Mouse (Mus musculus) liver, adult 2 months (tissue): ENCODE measurements at regions not wholly inside any gene's neighbourhood (a gene's known extent, or its start where the extent isn't known, plus 50 kb on each side); places are given as distances from the start of the nearest gene placed in this dataset.

Source experiments
- CTCF ChIP-seq: fragments of 200-500 bp; IDR thresholded peaks from 2 replicates; pipeline ENCODE4 v1.5.1; 2011; ENCODE audit warnings: low read depth, low read length, control low read depth
- POLR2A ChIP-seq: fragments of 200-500 bp; IDR thresholded peaks from 2 replicates; pipeline ENCODE4 v1.6.1; 2011; ENCODE audit warnings: low read length, control low read depth; ENCODE audit not compliant: insufficient read depth; ENCODE audit errors: extremely low read depth

DNA sequence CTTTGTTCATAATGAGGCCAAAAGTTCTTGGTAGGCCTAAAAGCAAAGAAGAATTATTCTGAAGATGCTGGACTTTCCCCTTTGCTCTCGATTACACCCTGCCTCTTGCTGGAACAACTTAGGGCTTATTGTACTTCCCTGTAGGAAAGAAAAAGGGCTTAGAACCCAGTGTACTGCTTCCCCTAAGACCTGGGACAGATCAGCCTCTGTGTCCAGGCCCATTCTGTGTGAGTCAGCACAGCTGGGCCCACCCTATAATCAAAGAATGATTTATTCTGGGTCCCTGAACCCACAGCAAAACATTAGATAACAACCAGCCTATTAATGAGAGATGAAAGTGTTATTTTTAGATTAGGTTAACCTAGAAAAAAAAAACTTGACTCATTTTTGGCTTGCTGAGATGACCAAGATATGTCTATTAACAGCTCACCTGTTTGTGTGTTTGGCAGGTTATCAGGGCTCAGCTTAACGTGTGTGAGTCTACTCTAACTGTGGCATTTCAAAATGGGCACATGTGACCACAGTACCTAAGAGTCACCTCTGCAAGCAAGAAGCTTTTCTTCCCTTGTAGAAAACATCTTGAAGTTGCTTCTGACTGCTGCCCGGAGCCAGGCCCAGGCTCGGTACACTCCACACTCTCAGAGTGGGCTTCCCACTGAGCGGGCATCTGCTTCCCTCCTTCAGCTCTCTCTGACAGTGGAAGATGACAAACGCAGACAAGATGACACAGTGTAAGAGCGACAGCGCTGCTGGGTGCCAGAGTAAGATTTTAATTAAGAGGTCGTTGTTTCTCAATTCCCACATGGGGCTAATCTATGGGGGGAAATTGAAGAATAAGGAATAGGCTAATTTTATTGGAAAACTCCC lies 115.9 kb upstream of the Foxq1 start:
- TF ChIP-seq POLR2A, result no peak
- TF ChIP-seq CTCF, result no peak
